Mouse (Mus musculus) lung, embryonic 15.5 days (tissue): ENCODE results near the gene Zfp286. TPM values are rescaled to one million over a fixed set of nuclear protein-coding genes. Genes with fewer than 3 reads are reported as not detected.

Experiments
- ATAC-seq: fragments of 200-750 bp; cut with Nextera tagmentation; 2 replicates; pipeline ENCODE4 v1.8.0; 2017; ENCODE audit warnings: moderate number of reproducible peaks, borderline replicate concordance; ENCODE audit not compliant: low FRiP score, low TSS enrichment; ENCODE audit errors: extremely low read depth
- H3K27ac ChIP-seq: fragments of 300-500 bp; sonication (generic); 2 replicates; pipeline ENCODE4 v1.5.1; 2015; ENCODE audit warnings: moderate library complexity, mild to moderate bottlenecking, inconsistent platforms
- H3K27me3 ChIP-seq: fragments of 300-500 bp; sonication (generic); 2 replicates; pipeline ENCODE4 v1.6.1; 2015; ENCODE audit warnings: inconsistent platforms
- H3K36me3 ChIP-seq: fragments of 300-500 bp; sonication (generic); 2 replicates; pipeline ENCODE4 v1.6.1; 2015; ENCODE audit warnings: inconsistent platforms
- H3K4me1 ChIP-seq: fragments of 300-500 bp; sonication (generic); 2 replicates; pipeline ENCODE4 v1.6.1; 2015; ENCODE audit warnings: inconsistent platforms
- H3K4me2 ChIP-seq: fragments of 300-500 bp; sonication (generic); 2 replicates; pipeline ENCODE4 v1.6.1; 2015; ENCODE audit warnings: inconsistent platforms, mild to moderate bottlenecking, moderate library complexity
- H3K4me3 ChIP-seq: fragments of 300-500 bp; sonication (generic); 2 replicates; pipeline ENCODE4 v1.5.1; 2015; ENCODE audit warnings: mild to moderate bottlenecking, inconsistent platforms
- H3K9ac ChIP-seq: fragments of 300-500 bp; sonication (generic); 2 replicates; pipeline ENCODE4 v1.6.1; 2015; ENCODE audit warnings: inconsistent platforms
- H3K9me3 ChIP-seq: fragments of 300-500 bp; sonication (generic); 2 replicates; pipeline ENCODE4 v1.6.1; 2016; ENCODE audit warnings: inconsistent platforms
- WGBS: fragments of 180-500 bp; shearing (Covaris S2); methylation state at CpG from one replicate; pipeline ENCODE4 v1.1.7; 2015; 5-methylcytosine and 5-hydroxymethylcytosine counted together
- polyA plus RNA-seq: library from polyadenylated mRNA; unstranded; fragments of >200 nt; fragmentation: Nextera tagmentation; extraction: Ambion mirVana; gene quantifications from 2 replicates; pipeline ENCODE4 v1.2.1, GENCODE M21; 2015

Zfp286 gene
- 16.6 and 16.7 TPM in 2 replicates for polyA plus RNA-seq

- H3K9me3 ChIP-seq = no peaks in the 10 kb centered on the region
- 5% methylated on average over 34 of the region's 34 CpGs for WGBS
- peak within 1 kb of the TSS; percentile 75 for H3K4me2 ChIP-seq
- H3K36me3 ChIP-seq = peaks cover 15% of the 10 kb centered on the region
- peak within 1 kb of the TSS; percentile 50 for H3K9ac ChIP-seq
- H3K27ac ChIP-seq = no peak within 1 kb of the TSS; the same call in 1 of the 2 replicates
- no peaks in the 10 kb centered on the region for H3K27me3 ChIP-seq
- peak within 1 kb of the TSS; percentile 54 for H3K4me3 ChIP-seq
- peaks cover 9% of the 10 kb centered on the region for H3K4me1 ChIP-seq
- ATAC-seq = peak; percentile 95
These were observed at the start of gene Zfp286 for GRCm38 (mm10) chr11:62788935-62789616. Gene Zfp286, minus strand, starts transcription at chr11:62789462.

DNA sequence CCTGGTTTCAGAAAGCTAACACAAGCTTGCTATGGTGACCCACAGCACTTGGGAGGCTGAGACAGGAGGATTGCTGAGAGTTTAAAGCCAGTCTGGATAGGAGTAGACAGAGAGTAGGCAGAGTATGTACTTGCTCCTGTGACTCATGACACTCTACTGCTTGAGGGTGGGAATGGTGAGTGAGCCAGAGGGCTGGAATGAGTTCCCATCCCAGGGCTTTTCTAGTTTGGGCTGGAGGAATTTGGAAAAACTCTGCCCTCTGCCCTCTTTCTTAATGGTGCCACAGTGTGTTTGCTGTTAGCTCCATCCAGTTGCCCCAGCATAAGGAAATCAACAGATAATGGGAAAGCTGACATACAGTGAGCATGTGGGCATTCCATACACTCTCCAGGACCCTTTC lies 42.6 kb upstream of the Zfp286 start:
- Histone ChIP-seq H3K36me3 (peaks cover 9% of the 10 kb centered on the region; the same call in 1 of the 2 replicates), H3K27ac (no peak overlapping the region), H3K4me3 (no peak overlapping the region), H3K4me1 (no peaks in the 10 kb centered on the region), H3K4me2 (no peak overlapping the region), H3K9ac (no peak overlapping the region), H3K27me3 (no peaks in the 10 kb centered on the region), H3K9me3 (no peaks in the 10 kb centered on the region)
- no peak for ATAC-seq

- no peak overlapping the region for H3K27ac ChIP-seq
- ATAC-seq = no peak
- H3K9ac ChIP-seq = no peak overlapping the region
- no peaks in the 10 kb centered on the region for H3K9me3 ChIP-seq
- peaks cover 7% of the 10 kb centered on the region; the same call in 1 of the 2 replicates for H3K4me1 ChIP-seq
- H3K27me3 ChIP-seq = no peaks in the 10 kb centered on the region
- no peak overlapping the region for H3K4me2 ChIP-seq
- peaks cover 3% of the 10 kb centered on the region; the same call in 1 of the 2 replicates for H3K36me3 ChIP-seq
- 69% methylated on average over 2 of the region's 2 CpGs for WGBS
- H3K4me3 ChIP-seq = no peak overlapping the region
These were observed 41.1 kb upstream of the Zfp286 start for GRCm38 (mm10) chr11:62830387-62830786.

DNA sequence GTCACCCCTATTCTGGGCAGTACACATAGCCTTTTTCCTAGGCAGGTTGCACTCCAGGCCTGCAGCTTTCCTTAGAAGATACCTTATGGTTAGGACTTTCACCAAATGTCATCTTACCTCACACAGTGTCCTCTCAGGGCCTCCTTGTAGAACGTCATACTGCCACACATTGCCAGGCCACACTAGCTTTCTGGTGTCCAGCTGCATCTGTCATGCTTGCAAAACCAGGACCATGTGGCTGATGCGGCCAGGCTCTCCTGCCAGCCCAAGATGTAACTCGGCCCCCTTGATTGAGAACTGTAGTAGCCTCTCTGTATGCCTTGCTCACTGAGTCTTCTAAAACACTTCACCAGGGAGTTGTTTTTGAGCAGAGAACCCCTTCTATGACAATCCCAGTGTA lies 38.6 kb upstream of the Zfp286 start:
- Histone ChIP-seq H3K4me3 (no peak overlapping the region), H3K4me1 (peaks cover 10% of the 10 kb centered on the region; the same call in 1 of the 2 replicates), H3K27ac (no peak overlapping the region), H3K4me2 (no peak overlapping the region), H3K9ac (no peak overlapping the region), H3K27me3 (no peaks in the 10 kb centered on the region), H3K36me3 (peaks cover 3% of the 10 kb centered on the region; the same call in 1 of the 2 replicates), H3K9me3 (no peaks in the 10 kb centered on the region)
- WGBS = 78% methylated on average over 3 of the region's 3 CpGs
- no peak for ATAC-seq

DNA sequence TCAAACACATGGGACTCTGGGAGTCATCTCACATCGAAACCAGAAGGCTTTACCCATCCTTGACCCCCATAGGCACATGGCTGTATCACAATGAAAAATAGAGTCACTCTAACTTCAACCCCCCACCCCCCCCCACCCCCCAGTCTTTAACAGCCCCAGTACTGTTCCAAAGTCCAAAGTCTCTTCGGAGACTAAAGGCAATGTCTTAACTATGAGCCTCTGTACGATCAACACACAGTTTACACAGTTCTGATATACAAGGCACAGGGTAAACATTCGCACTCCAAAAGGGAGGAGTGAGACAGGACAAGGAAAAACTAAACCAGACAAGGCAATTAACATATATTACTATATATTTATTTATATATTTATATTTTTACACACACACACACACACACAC lies 37.9 kb upstream of the Zfp286 start:
- no peak overlapping the region for H3K4me3 ChIP-seq
- H3K9ac ChIP-seq = no peak overlapping the region
- H3K4me2 ChIP-seq = no peak overlapping the region
- H3K9me3 ChIP-seq = no peaks in the 10 kb centered on the region
- H3K36me3 ChIP-seq = no peaks in the 10 kb centered on the region
- no peak overlapping the region for H3K27ac ChIP-seq
- no peak for ATAC-seq
- WGBS = 73% methylated on average over 4 of the region's 4 CpGs
- peaks cover 10% of the 10 kb centered on the region; the same call in 1 of the 2 replicates for H3K4me1 ChIP-seq
- H3K27me3 ChIP-seq = no peaks in the 10 kb centered on the region

DNA sequence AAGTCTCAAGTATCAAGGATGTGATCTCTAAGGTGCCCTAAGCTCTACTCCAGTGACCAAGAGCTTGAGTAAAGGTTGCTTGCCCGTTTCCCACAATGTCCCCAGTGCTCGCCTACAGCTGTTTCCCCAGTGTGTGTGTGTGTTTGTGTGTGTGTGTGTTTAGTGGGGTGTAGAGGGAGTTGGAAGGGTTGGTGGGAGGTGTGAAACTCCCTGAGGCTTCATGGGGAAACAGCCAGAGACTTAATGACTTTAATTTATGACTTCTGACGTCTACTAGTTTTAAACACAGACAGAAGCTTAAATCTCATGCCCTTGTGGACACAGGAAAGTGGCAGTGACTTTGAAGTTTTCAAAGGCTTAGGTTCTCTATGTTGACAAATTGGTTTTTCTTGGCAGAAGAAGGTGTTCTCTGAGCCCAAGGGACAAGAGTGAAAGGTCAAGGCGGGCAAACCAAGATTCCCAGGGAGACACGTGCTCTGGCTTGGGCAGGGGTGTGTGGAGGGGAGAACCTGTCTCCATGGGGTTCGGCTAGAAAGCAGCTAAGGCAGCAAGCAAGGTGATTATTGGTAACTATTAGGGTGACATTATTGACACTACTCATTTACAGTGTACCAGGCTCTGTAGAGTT lies 37.0 kb upstream of the Zfp286 start:
- Histone ChIP-seq H3K9me3 (no peaks in the 10 kb centered on the region), H3K9ac (no peak overlapping the region), H3K4me2 (no peak overlapping the region), H3K27me3 (no peaks in the 10 kb centered on the region), H3K4me1 (peaks cover 16% of the 10 kb centered on the region), H3K27ac (no peak overlapping the region), H3K36me3 (no peaks in the 10 kb centered on the region), H3K4me3 (no peak overlapping the region)
- 48% methylated on average over 6 of the region's 6 CpGs for WGBS
- no peak for ATAC-seq

GRCm38 (mm10) chr11:62825222-62826105 lies 36.2 kb upstream of the Zfp286 start:
- Histone ChIP-seq H3K36me3 (no peaks in the 10 kb centered on the region), H3K27ac (no peak overlapping the region), H3K4me2 (no peak overlapping the region), H3K9me3 (no peaks in the 10 kb centered on the region), H3K4me3 (no peak overlapping the region), H3K27me3 (no peaks in the 10 kb centered on the region), H3K9ac (no peak overlapping the region), H3K4me1 (peaks cover 24% of the 10 kb centered on the region)
- ATAC-seq = no peak
- WGBS = 66% methylated on average over 9 of the region's 9 CpGs

DNA sequence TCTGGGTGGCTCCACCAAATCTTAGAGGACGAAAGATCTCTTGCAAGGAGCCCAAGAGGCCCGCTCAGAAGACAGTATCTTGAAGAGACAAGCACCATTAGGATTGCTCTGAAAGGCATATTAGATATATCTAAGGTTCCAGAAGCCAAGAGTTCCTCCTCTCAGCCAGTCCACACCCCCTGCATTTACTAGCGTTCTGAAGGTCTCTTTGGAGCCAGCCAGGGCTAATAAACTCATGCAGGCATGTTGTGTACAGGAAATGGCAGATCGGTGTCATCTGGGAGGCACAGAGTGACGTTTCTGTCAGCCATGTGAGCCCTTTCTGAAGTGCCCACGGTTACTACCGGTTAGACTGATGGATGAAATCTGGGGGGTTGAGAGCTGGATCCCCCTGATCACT lies 34.9 kb upstream of the Zfp286 start:
- Histone ChIP-seq H3K4me1 (peaks cover 36% of the 10 kb centered on the region), H3K27me3 (no peaks in the 10 kb centered on the region), H3K36me3 (no peaks in the 10 kb centered on the region), H3K27ac (no peak overlapping the region), H3K9ac (no peak overlapping the region), H3K4me2 (peak overlapping the region; percentile 28), H3K9me3 (no peaks in the 10 kb centered on the region), H3K4me3 (no peak overlapping the region)
- no peak for ATAC-seq
- 55% methylated on average over 7 of the region's 7 CpGs for WGBS

- Histone ChIP-seq H3K4me1 (peaks cover 36% of the 10 kb centered on the region), H3K27ac (peak overlapping the region; percentile 51), H3K27me3 (no peaks in the 10 kb centered on the region), H3K9me3 (no peaks in the 10 kb centered on the region), H3K36me3 (no peaks in the 10 kb centered on the region), H3K4me3 (peak overlapping the region; percentile 29), H3K9ac (peak overlapping the region; percentile 5; the same call in 1 of the 2 replicates), H3K4me2 (peak overlapping the region; percentile 79)
- WGBS = 50% methylated on average over 5 of the region's 5 CpGs
- ATAC-seq = no peak
These were observed 32.6 kb upstream of the Zfp286 start for GRCm38 (mm10) chr11:62821893-62822292.

DNA sequence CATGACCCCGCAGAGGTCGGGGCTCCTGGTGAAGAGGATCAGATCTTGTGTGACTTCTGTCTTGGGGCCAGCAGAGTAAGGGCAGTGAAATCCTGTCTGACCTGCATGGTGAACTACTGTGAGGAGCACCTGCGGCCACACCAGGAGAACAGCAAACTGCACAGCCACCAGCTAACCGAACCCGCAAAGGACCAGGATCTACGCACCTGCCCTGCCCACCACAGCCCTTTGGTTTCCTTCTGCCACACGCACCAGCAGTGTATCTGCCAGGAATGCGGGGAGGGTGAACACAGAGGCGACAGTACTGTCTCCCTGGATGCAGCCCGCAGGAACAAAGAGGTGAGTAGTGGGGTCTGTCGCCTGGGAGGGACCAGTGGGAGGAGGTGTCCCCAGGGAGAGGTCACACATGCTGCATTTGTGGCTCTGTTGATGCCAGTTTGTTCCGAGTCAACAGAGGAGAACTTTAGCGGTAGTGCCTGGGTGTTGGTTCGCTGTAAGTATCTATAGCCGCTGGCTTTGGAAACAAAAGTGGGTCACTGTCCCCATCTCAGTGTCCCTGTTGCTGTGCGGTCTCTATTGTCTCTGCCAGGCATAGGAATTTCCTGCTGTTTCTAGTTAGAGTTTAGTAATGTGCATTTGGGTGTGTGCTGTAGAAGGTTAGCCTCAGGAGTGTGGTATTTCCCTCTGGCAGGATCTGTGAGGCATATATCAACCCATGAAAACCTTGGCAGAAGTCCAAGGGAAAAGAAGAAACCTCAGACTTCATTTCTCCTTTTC lies 31.6 kb upstream of the Zfp286 start:
- H3K36me3 ChIP-seq = no peaks in the 10 kb centered on the region
- peak overlapping the region; percentile 54 for H3K4me3 ChIP-seq
- H3K27me3 ChIP-seq = no peaks in the 10 kb centered on the region
- peak overlapping the region; percentile 79 for H3K4me2 ChIP-seq
- ATAC-seq = peak; percentile 41
- H3K9ac ChIP-seq = peak overlapping the region; percentile 41
- H3K27ac ChIP-seq = peak overlapping the region; percentile 87
- peaks cover 40% of the 10 kb centered on the region for H3K4me1 ChIP-seq
- WGBS = 5% methylated on average over 16 of the region's 16 CpGs
- no peaks in the 10 kb centered on the region for H3K9me3 ChIP-seq

DNA sequence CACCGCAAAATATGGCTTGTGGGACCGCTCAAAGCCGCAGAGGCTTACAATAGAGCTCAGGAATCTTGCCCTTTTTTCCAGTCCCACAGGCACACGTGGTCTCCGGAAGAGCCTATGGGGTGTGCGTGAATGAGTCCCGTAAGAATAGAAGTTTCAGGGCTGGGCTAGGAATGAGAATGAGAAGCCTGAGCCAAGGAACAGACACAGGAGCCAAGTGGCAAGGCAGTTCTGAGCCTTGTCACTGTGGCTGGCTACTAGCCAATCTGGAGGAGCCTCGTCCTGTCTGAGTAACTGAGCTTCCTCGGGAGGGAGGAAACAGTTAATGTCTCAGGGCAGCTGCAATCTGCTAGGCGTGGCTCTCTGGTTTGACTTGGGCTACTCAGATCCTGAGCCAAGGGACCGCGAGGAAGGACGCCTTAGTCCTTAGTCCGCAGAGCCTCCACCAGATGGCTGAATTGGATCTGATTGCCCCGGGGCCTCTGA lies 30.8 kb upstream of the Zfp286 start, which contains the start of gene Trim16:
TSS of gene Trim16 (plus strand) at position 173 of the 483 bp plus-strand sequence.
- H3K36me3 ChIP-seq = no peaks in the 10 kb centered on the region
- peaks cover 32% of the 10 kb centered on the region for H3K4me1 ChIP-seq
- peak within 1 kb of the TSS; percentile 79 for H3K4me2 ChIP-seq
- peak within 1 kb of the TSS; percentile 87 for H3K27ac ChIP-seq
- H3K9ac ChIP-seq = peak within 1 kb of the TSS; percentile 41
- no peaks in the 10 kb centered on the region for H3K9me3 ChIP-seq
- ATAC-seq = peak; percentile 89
- H3K4me3 ChIP-seq = peak within 1 kb of the TSS; percentile 54
- 1% methylated on average over 15 of the region's 15 CpGs for WGBS
- no peaks in the 10 kb centered on the region for H3K27me3 ChIP-seq
